Mouse (Mus musculus) CH12.LX (cell line): ENCODE results near the gene Pet100.

ENCODE experiments used
- CTCF ChIP-seq, 2 experiments: IDR thresholded peaks in 1 of 2; conservative IDR thresholded peaks in 1 of 2; 2 replicates each; pipeline ENCODE4 v1.5.1; 2011 to 2012; ENCODE audit warnings: low read depth in 2 of 2, low read length in 2 of 2, improper control_type of control experiment in 1 of 2, inconsistent platforms in 1 of 2, mild to moderate bottlenecking in 1 of 2, moderate library complexity in 1 of 2
- HCFC1 ChIP-seq: IDR thresholded peaks from 2 replicates; pipeline ENCODE4 v1.6.1; 2012; ENCODE audit warnings: low read depth, mild to moderate bottlenecking, inconsistent platforms, low read length, improper control_type of control experiment
- MAX ChIP-seq: IDR thresholded peaks from 2 replicates; pipeline ENCODE4 v1.6.1; 2011; ENCODE audit warnings: low read length, improper control_type of control experiment
- POLR2A ChIP-seq: IDR thresholded peaks from 2 replicates; pipeline ENCODE4 v1.6.1; 2011; ENCODE audit warnings: low read depth, mild to moderate bottlenecking, improper control_type of control experiment, low read length
- POLR2AphosphoS2 ChIP-seq: IDR thresholded peaks from 2 replicates; pipeline ENCODE4 v1.6.1; 2011; ENCODE audit warnings: low read depth, low read length, improper control_type of control experiment

GRCm38 (mm10) chr8:3606593-3606992 lies 14.8 kb upstream of the Pet100 start:
- no peak for TF ChIP-seq HCFC1
- no peak for TF ChIP-seq POLR2A
- TF ChIP-seq CTCF (conservative IDR thresholded peaks at IDR 0.05 in 1 of 2, IDR thresholded peaks at IDR 0.05 in 1 of 2; ENCODE audit: low read depth in 2 of 2, low read length in 2 of 2): no peak
- TF ChIP-seq MAX: no peak
- no peak for TF ChIP-seq POLR2AphosphoS2
